Mouse (Mus musculus): ENCODE measurements around the gene Traip.

The Traip gene

GRCm38 (mm10) chr9:107934146-107934545 is 15.8 kb upstream of the Traip start:
- no peak for DNase-seq (ENCODE audit: low spot score in 2 of 2)

- no peak for DNase-seq (ENCODE audit: low spot score in 2 of 2)
Measured at GRCm38 (mm10) chr9:107935374-107935773, 14.6 kb upstream of the Traip start, which contains the start of gene Camkv. Gene Camkv, plus strand, starts transcription at chr9:107935674.

GRCm38 (mm10) chr9:107935790-107936214 is 14.1 kb upstream of the Traip start:
- no peak for DNase-seq (ENCODE audit: low spot score in 2 of 2)

GRCm38 (mm10) chr9:107936215-107936822 is 13.6 kb upstream of the Traip start:
- DNase-seq (ENCODE audit: low spot score in 2 of 2) = no peak

- DNase-seq (ENCODE audit: low spot score in 2 of 2) = no peak
Measured at GRCm38 (mm10) chr9:107936831-107937230, 13.1 kb upstream of the Traip start.

- DNase-seq (ENCODE audit: low spot score in 2 of 2) = no peak
Measured at GRCm38 (mm10) chr9:107947241-107948194, 2.4 kb upstream of the Traip start.

GRCm38 (mm10) chr9:107949184-107949921 is 583 bp upstream of the Traip start:
- no peak for DNase-seq (ENCODE audit: low spot score in 2 of 2)

GRCm38 (mm10) chr9:107950460-107951355 is 772 bp downstream of the Traip start:
- DNase-seq (ENCODE audit: low spot score in 2 of 2) = peak; percentile 85 to 94

- no peak for DNase-seq (ENCODE audit: low spot score in 2 of 2)
Measured at GRCm38 (mm10) chr9:107955613-107956289, 5.8 kb downstream of the Traip start.

GRCm38 (mm10) chr9:107957141-107957540 is 7.2 kb downstream of the Traip start:
- no peak for DNase-seq (ENCODE audit: low spot score in 2 of 2)

- no peak for DNase-seq (ENCODE audit: low spot score in 2 of 2)
Measured at GRCm38 (mm10) chr9:107959896-107960295, 10.0 kb downstream of the Traip start.

- no peak for DNase-seq (ENCODE audit: low spot score in 2 of 2)
Measured at GRCm38 (mm10) chr9:107960928-107961327, 11.0 kb downstream of the Traip start.

- no peak for DNase-seq (ENCODE audit: low spot score in 2 of 2)
Measured at GRCm38 (mm10) chr9:107961351-107961762, 11.4 kb downstream of the Traip start.

GRCm38 (mm10) chr9:107961881-107962280 is 11.9 kb downstream of the Traip start:
- DNase-seq (ENCODE audit: low spot score in 2 of 2) = no peak

- no peak for DNase-seq (ENCODE audit: low spot score in 2 of 2)
Measured at GRCm38 (mm10) chr9:107962916-107963315, 13.0 kb downstream of the Traip start.

GRCm38 (mm10) chr9:107963700-107964099 is 13.8 kb downstream of the Traip start:
- DNase-seq (ENCODE audit: low spot score in 2 of 2) = peak; percentile 73 to 90

- no peak for DNase-seq (ENCODE audit: low spot score in 2 of 2)
Measured at GRCm38 (mm10) chr9:107964681-107965080, 14.7 kb downstream of the Traip start.

- no peak for DNase-seq (ENCODE audit: low spot score in 2 of 2)
Measured at GRCm38 (mm10) chr9:107966676-107967075, 16.7 kb downstream of the Traip start.

GRCm38 (mm10) chr9:107967437-107967836 is 17.5 kb downstream of the Traip start:
- no peak for DNase-seq (ENCODE audit: low spot score in 2 of 2)

- no peak for DNase-seq (ENCODE audit: low spot score in 2 of 2)
Measured at GRCm38 (mm10) chr9:107968531-107968930, 18.6 kb downstream of the Traip start.

All from urinary bladder, postnatal 4 days (tissue).